Mouse (Mus musculus) forebrain, embryonic 11.5 days (tissue): Measurements from ENCODE around the gene Sprr2a1. TPM values are rescaled to one million over a fixed set of nuclear protein-coding genes. Genes with fewer than 3 reads are reported as not detected.
"Not testable (repeated sequence)": the region's sequence is repeated elsewhere in the genome, so short reads cannot be mapped to it uniquely, and the experiment has no call there.

ENCODE experiments used
- ATAC-seq: fragments of 200-750 bp; cut with Nextera tagmentation; replicated peaks from 2 replicates; pipeline ENCODE4 v1.8.0; 2017; ENCODE audit warnings: moderate TSS enrichment; ENCODE audit not compliant: low FRiP score
- DNase-seq: peaks from one replicate; pipeline ENCODE4 v3.0.0-alpha.2; 2017; ENCODE audit warnings: low spot score
- H3K27ac ChIP-seq: fragments of 300-500 bp; sonication (generic); 2 replicates; pipeline ENCODE4 v1.5.1; 2014; ENCODE audit warnings: low read depth, low read length
- H3K27me3 ChIP-seq: fragments of 300-500 bp; sonication (generic); 2 replicates; pipeline ENCODE4 v1.6.1; 2014; ENCODE audit warnings: mild to moderate bottlenecking, low read length, mixed read lengths; ENCODE audit not compliant: control insufficient read depth, insufficient read depth
- H3K36me3 ChIP-seq: fragments of 300-500 bp; sonication (generic); 2 replicates; pipeline ENCODE4 v1.6.1; 2014; ENCODE audit warnings: mild to moderate bottlenecking, low read length, moderate library complexity, mixed read lengths; ENCODE audit not compliant: control insufficient read depth, insufficient read depth
- H3K4me1 ChIP-seq: fragments of 300-500 bp; sonication (generic); replicated peaks from 2 replicates; pipeline ENCODE4 v1.6.1; 2014; ENCODE audit warnings: low read length, mixed read lengths; ENCODE audit not compliant: control insufficient read depth, insufficient read depth
- H3K4me2 ChIP-seq: fragments of 300-500 bp; sonication (generic); 2 replicates; pipeline ENCODE4 v1.6.1; 2014; ENCODE audit warnings: low read depth, mild to moderate bottlenecking, low read length, moderate library complexity, mixed read lengths; ENCODE audit not compliant: severe bottlenecking
- H3K4me3 ChIP-seq: fragments of 300-500 bp; sonication (generic); 2 replicates; pipeline ENCODE4 v1.5.1; 2014; ENCODE audit warnings: low read depth, low read length
- H3K9ac ChIP-seq: fragments of 300-500 bp; sonication (generic); 2 replicates; pipeline ENCODE4 v1.6.1; 2014; ENCODE audit warnings: low read length
- H3K9me3 ChIP-seq: fragments of 300-500 bp; sonication (generic); 2 replicates; pipeline ENCODE4 v1.6.1; 2016; ENCODE audit warnings: low read length, mixed read lengths; ENCODE audit not compliant: control insufficient read depth
- WGBS: fragments of 180-500 bp; shearing (Covaris S2); extraction: QIAGEN DNeasy Blood & Tissue Kit; methylation state at CpG from one replicate; pipeline ENCODE4 v1.1.7; 2014; 5-methylcytosine and 5-hydroxymethylcytosine counted together
- polyA plus RNA-seq: library from polyadenylated mRNA; unstranded; fragments of >200 nt; fragmentation: Nextera tagmentation; extraction: Ambion mirVana; gene quantifications from 2 replicates; pipeline ENCODE4 v1.2.1, GENCODE M21; 2014

Sprr2a1 gene
- polyA plus RNA-seq, result not detected in 2 replicates

DNA sequence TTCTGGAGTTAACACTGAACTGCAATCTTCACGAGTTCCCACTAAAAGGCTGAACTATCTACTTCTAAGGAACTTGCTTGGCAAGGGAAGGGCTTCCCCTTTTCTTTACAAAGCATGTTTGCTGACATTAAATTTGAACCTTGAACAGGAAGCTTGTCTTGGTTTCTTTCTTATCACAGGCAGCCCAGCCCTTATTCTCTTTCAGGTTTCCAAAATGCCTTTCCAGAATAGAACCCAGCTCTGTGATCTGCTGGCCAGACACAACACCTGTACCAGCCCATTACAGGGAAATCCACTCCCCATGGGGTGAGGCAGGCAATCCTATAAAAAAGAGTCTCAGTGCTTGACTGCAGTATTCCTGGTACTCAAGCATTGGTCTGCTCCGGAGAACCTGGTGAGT is at the start of gene Sprr2a1, which contains the start of gene Sprr2a2:
TSS of gene Sprr2a1 (plus strand) at position 231 of the 400 bp plus-strand sequence.
TSS of gene Sprr2a2 (plus strand) at position 352 of the 400 bp plus-strand sequence.
- H3K9me3 ChIP-seq, DNase-seq, H3K9ac ChIP-seq, H3K4me2 ChIP-seq, H3K36me3 ChIP-seq, H3K27me3 ChIP-seq, ATAC-seq, H3K27ac ChIP-seq, H3K4me3 ChIP-seq, H3K4me1 ChIP-seq: not testable (repeated sequence)
- WGBS, result no CpG with 5 or more reads among the region's 2 CpGs

DNA sequence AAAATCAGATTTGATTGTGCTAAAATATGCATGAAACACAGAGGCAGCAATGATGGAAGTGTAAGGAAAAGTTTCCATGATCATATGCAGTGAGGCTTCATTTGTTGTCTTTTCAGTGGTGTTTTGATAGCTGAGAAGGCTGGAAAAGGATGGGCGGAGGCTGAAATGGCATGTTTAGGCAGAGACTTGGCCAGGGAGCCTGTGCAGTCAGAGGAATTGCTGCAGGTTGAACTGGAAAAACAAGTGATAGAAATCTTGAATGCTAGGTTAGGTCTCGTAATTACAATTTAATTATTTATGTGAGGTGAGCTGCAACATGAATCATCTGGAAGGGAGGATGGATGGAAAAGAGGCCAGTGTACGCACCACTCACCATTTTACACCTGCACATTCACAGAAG is 45.8 kb upstream of the Sprr2a1 start:
- no peaks in the 10 kb centered on the region for H3K36me3 ChIP-seq
- 92% methylated on average over 3 of the region's 3 CpGs for WGBS
- H3K4me1 ChIP-seq, result no peaks in the 10 kb centered on the region
- H3K9me3 ChIP-seq, result no peaks in the 10 kb centered on the region
- no peak for ATAC-seq
- no peaks in the 10 kb centered on the region for H3K27me3 ChIP-seq
- no peak overlapping the region for H3K4me3 ChIP-seq
- no peak overlapping the region for H3K27ac ChIP-seq
- no peak overlapping the region for H3K4me2 ChIP-seq
- no peak for DNase-seq
- no peak overlapping the region for H3K9ac ChIP-seq

DNA sequence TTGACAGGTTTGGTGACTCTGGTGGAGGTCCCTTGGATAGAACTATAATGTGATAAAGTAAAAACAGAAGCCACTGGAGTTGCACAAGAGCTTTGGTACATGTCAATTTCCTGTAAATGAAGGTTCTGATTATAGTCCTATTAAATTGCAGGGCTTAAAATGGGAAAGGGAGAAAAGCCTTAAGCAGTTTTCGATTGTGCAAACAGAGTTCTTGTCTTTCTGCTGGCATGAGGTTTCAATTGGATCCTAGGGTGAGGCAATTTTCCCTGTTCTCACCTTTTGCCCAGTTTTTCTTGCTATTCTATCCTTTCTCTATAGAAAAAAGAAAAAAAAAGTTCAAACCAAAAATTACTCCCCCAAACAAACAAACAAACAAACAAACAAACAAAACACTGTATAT is 38.7 kb upstream of the Sprr2a1 start:
- H3K9ac ChIP-seq, result no peak overlapping the region
- H3K4me1 ChIP-seq, result no peaks in the 10 kb centered on the region
- no peak overlapping the region for H3K27ac ChIP-seq
- no peaks in the 10 kb centered on the region for H3K9me3 ChIP-seq
- ATAC-seq (no peak), DNase-seq (no peak)
- 82% methylated on average over 1 of the region's 1 CpGs for WGBS
- H3K4me2 ChIP-seq, result no peak overlapping the region
- H3K36me3 ChIP-seq, result no peaks in the 10 kb centered on the region
- no peaks in the 10 kb centered on the region for H3K27me3 ChIP-seq
- no peak overlapping the region for H3K4me3 ChIP-seq

DNA sequence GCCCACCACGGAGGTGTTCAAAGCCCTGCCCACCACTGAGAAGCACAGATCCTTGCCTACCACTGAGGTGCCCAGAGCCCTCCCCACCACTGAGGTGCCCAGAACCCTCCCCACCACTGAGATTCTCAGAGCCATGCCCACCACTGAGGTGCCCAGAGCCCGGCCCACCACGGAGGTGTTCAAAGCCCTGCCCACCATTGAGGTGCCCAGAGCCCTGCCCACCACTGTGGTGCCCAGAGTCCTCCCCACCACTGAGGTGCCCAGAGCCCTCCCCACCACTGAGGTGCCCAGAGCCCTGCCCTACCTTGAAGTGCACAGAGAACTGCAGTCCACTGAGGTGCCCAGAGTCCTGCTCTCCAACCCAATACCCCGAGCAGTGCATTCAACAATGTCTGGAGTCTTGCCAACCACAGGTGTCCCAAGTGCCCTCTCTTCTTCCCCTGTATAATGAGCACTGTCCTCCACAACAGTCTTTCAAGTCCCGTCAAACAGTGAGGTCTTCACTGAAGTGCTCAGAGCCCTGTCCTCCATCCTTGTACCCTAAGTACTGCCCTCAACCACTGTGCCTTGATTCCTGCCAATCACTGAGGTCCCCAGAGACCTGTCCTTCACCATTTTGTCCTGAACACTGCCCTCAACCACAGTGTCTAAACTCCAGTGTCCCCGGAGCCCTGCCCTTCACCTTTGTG is 19.9 kb upstream of the Sprr2a1 start:
- no peaks in the 10 kb centered on the region for H3K9me3 ChIP-seq
- H3K4me2 ChIP-seq, result no peak overlapping the region
- WGBS, result 88% methylated on average over 6 of the region's 6 CpGs
- H3K27ac ChIP-seq, result no peak overlapping the region
- no peaks in the 10 kb centered on the region for H3K4me1 ChIP-seq
- H3K36me3 ChIP-seq, result no peaks in the 10 kb centered on the region
- DNase-seq, result no peak
- ATAC-seq, result peak; percentile 53; the same call in 1 of the 2 replicates
- H3K9ac ChIP-seq, result no peak overlapping the region
- no peaks in the 10 kb centered on the region for H3K27me3 ChIP-seq
- no peak overlapping the region for H3K4me3 ChIP-seq

DNA sequence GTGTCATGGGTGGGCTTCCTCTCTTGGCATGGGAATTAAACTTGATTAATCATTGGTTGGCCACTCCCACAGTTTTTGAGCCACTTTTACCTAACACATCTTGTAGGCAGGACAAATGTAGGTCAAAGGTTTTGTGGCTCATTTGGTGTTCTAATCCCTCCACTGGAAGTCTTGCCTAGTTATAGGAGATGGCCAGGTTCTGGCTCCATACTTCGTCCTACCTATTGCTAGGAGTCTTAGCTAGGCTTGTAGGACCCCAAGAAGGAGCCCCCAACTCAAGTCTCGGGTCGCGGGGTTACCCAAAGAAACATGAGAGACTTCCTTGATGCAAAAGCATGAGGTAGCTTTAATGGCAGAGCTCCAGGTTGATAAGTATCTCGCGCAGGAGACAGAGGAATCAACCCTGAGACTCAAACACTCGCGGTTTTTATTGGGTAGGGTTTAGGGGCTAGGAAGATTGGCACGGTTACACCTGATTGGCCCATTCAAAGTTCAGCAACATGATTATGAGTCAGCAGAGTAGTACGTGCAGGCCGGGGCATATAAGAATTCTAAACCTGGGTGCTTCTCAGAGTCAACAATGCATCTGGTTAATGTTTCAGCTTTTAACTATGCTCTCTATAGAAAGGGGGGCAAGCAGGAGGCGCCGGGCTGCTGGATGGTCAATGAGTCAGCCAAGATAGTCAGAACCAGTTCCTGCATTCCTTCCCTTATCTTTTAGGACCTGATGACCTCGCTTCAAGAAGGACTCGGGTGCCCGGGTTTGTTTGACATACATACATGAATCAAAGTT is 4.3 kb upstream of the Sprr2a1 start:
- H3K27me3 ChIP-seq, H3K4me2 ChIP-seq, H3K27ac ChIP-seq, H3K4me1 ChIP-seq, H3K9me3 ChIP-seq, H3K36me3 ChIP-seq, H3K9ac ChIP-seq, H3K4me3 ChIP-seq, ATAC-seq, DNase-seq: not testable (repeated sequence)
- WGBS, result no CpG with 5 or more reads among the region's 16 CpGs

DNA sequence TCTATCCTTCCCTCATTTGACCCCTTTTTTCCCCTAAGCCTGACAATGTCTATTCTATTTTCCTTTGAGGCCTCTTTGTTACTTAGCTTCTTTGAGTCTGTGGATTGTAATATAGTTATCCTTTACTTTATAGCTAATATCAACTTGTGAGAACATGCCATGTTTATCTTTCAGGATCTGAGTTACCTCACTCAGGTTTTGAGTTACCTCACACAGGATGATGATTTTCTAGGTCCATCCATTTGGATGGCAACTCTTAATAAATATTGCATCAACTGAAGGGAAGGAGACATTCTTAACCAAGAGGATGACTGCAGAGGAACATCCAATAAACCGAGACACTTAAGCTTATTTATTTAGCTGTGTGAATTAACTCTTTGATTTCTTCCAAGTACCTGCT is 3.5 kb upstream of the Sprr2a1 start:
- not testable (repeated sequence) for H3K27ac ChIP-seq, H3K4me3 ChIP-seq, H3K9ac ChIP-seq, H3K9me3 ChIP-seq, H3K4me2 ChIP-seq, ATAC-seq, H3K36me3 ChIP-seq, DNase-seq, H3K4me1 ChIP-seq, H3K27me3 ChIP-seq
- WGBS, result no CpG with 5 or more reads among the region's 1 CpGs

DNA sequence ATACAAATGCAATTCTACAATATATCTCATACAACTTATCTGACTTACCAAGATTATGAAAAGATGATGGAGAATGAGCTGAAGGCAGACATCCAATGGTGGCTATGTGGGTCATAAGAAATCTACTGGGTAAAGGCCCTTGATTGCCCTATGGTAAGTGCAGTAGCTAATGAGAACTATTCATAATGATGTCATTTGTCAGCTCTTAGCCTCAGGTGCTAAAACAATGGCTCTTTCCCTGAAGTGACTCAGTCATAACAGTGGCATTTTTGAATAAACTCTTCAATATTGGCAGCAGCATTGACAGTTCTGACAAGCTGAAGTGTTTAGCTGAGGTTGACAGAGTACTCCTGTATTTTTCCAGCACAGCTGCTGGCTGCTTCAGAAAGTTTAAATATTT is 1.9 kb upstream of the Sprr2a1 start:
- H3K27ac ChIP-seq, result not testable (repeated sequence)
- peak; percentile 68 for ATAC-seq

DNA sequence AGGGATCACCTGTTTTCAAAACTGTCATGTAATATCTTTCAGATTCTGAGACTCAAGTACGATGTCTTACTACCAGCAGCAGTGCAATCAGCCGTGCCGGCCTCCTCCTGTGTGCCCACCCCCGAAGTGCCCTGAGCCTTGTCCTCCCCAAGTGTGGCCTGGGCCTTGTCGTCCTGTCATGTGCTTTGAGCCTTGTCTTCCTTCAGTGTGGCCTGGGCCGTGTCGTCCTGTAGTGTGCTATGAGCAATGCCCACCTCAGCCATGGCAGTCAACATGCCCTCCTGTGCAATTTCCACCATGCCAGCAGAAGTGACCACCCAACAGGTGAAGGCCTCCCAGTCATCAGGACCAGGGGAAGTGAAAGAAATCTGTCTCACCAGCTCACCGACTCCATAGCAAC is 3.4 kb downstream of the Sprr2a1 start:
- WGBS, result no CpG with 5 or more reads among the region's 8 CpGs

More for the DNA sequence above, 1.9 kb upstream of the Sprr2a1 start:
- not testable (repeated sequence) for H3K27me3 ChIP-seq, DNase-seq, H3K9ac ChIP-seq, H3K4me3 ChIP-seq, H3K4me2 ChIP-seq, H3K36me3 ChIP-seq, H3K4me1 ChIP-seq, H3K9me3 ChIP-seq

More for the DNA sequence above, 3.4 kb downstream of the Sprr2a1 start:
- not testable (repeated sequence) for H3K4me3 ChIP-seq, H3K4me1 ChIP-seq, DNase-seq, H3K27me3 ChIP-seq, H3K9me3 ChIP-seq, H3K27ac ChIP-seq, H3K9ac ChIP-seq, H3K36me3 ChIP-seq, H3K4me2 ChIP-seq
- peak; percentile 43 for ATAC-seq
